Mouse (Mus musculus): ENCODE data around the gene Map4k5. TPM values are rescaled to one million over a fixed set of nuclear protein-coding genes. Genes with fewer than 3 reads are reported as not detected.

Gene Map4k5
- polyA plus RNA-seq, 1 experiment = 5.6 TPM

- TF ChIP-seq POLR2A (IDR thresholded peaks at IDR 0.05; ENCODE audit: control insufficient read depth, low read depth, low read length) (no peak), CTCF (IDR thresholded peaks at IDR 0.05; ENCODE audit: control insufficient read depth, insufficient read depth, insufficient replicate concordance, low read depth, low read length) (no peak)
- Histone ChIP-seq H3K27ac (ENCODE audit: control insufficient read depth, insufficient read depth, low read depth, low read length) (no peak overlapping the region), H3K4me3 (ENCODE audit: control insufficient read depth, low read depth, low read length) (no peak overlapping the region), H3K36me3 (ENCODE audit: control insufficient read depth, insufficient read depth, low read length) (no peaks in the 10 kb centered on the region), H3K4me1 (ENCODE audit: control insufficient read depth, insufficient read depth, low read length) (no peaks in the 10 kb centered on the region), H3K27me3 (ENCODE audit: control insufficient read depth, insufficient read depth, low read length) (no peaks in the 10 kb centered on the region)
Observed at GRCm38 (mm10) chr12:69887776-69888175, 5.2 kb downstream of the Map4k5 start.

DNA sequence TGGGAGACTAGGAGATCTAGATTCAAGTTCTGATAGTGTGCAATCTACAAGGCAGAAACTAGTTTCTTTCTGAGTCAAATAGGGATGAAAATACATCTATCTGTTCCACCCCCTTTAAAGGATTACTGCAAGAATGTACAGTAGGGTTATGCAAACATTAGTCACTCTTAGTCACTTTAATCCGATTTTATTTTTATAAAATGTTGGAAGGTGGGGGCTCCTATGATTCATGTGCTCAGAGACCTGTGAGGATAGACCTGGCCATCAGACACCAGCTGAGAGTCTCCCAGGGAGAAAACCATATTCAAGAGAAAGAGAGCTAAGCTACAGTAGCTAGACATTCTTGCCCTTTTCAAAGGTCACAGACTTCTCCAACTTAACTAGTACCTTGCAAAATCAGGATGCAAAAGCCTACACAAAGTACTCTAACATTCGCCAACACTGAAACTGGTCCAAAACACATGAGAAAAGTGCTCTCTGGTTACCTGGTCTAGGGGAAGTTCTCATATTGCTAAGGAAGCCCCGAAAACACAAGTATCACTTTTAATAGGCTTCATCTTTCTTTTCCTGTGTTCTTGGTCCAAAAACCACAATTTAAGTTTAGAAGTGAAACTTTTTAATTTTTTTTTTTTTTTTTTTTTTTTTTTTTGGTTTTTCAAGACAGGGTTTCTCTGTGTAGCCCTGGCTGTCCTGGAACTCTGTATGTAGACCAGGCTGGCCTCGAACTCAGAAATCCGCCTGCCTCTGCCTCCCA lies 7.7 kb downstream of the Map4k5 start:
- TF ChIP-seq POLR2A (IDR thresholded peaks at IDR 0.05; ENCODE audit: control insufficient read depth, low read depth, low read length) (no peak), CTCF (IDR thresholded peaks at IDR 0.05; ENCODE audit: control insufficient read depth, insufficient read depth, insufficient replicate concordance, low read depth, low read length) (no peak)
- Histone ChIP-seq H3K4me3 (ENCODE audit: control insufficient read depth, low read depth, low read length) (no peak overlapping the region), H3K27ac (ENCODE audit: control insufficient read depth, insufficient read depth, low read depth, low read length) (no peak overlapping the region), H3K36me3 (ENCODE audit: control insufficient read depth, insufficient read depth, low read length) (no peaks in the 10 kb centered on the region), H3K4me1 (ENCODE audit: control insufficient read depth, insufficient read depth, low read length) (no peaks in the 10 kb centered on the region), H3K27me3 (ENCODE audit: control insufficient read depth, insufficient read depth, low read length) (no peaks in the 10 kb centered on the region)

DNA sequence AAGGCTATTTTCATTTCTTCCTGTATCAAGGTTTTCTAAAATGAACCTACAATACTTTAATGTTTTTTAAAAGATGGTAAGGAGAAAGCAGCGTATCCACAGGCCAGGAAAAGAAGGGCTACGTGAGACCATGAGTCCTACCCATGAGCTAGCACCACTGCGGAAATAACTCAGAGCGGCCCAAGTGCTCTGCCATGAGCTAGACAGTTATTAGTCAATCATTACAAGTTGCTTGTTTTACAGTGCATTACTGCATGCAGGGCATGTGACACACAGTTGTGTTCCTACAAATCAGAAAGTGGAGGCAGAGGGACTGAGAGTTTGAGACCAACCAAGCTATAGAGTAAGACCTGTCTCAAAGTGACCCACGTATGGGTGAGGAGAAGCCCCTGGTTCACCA lies 8.9 kb downstream of the Map4k5 start:
- H3K36me3 ChIP-seq (ENCODE audit: control insufficient read depth, insufficient read depth, low read length) = no peaks in the 10 kb centered on the region
- H3K27me3 ChIP-seq (ENCODE audit: control insufficient read depth, insufficient read depth, low read length) = no peaks in the 10 kb centered on the region
- TF ChIP-seq POLR2A (IDR thresholded peaks at IDR 0.05; ENCODE audit: control insufficient read depth, low read depth, low read length) (no peak), CTCF (IDR thresholded peaks at IDR 0.05; ENCODE audit: control insufficient read depth, insufficient read depth, insufficient replicate concordance, low read depth, low read length) (no peak)
- no peak overlapping the region for H3K27ac ChIP-seq (ENCODE audit: control insufficient read depth, insufficient read depth, low read depth, low read length)
- H3K4me3 ChIP-seq (ENCODE audit: control insufficient read depth, low read depth, low read length) = no peak overlapping the region
- H3K4me1 ChIP-seq (ENCODE audit: control insufficient read depth, insufficient read depth, low read length) = no peaks in the 10 kb centered on the region

- Histone ChIP-seq H3K4me3 (ENCODE audit: control insufficient read depth, low read depth, low read length) (no peak overlapping the region), H3K36me3 (ENCODE audit: control insufficient read depth, insufficient read depth, low read length) (no peaks in the 10 kb centered on the region), H3K27ac (ENCODE audit: control insufficient read depth, insufficient read depth, low read depth, low read length) (no peak overlapping the region), H3K27me3 (ENCODE audit: control insufficient read depth, insufficient read depth, low read length) (no peaks in the 10 kb centered on the region), H3K4me1 (ENCODE audit: control insufficient read depth, insufficient read depth, low read length) (no peaks in the 10 kb centered on the region)
- no peak for TF ChIP-seq CTCF (IDR thresholded peaks at IDR 0.05; ENCODE audit: control insufficient read depth, insufficient read depth, insufficient replicate concordance, low read depth, low read length)
- TF ChIP-seq POLR2A (IDR thresholded peaks at IDR 0.05; ENCODE audit: control insufficient read depth, low read depth, low read length) = no peak
Observed at GRCm38 (mm10) chr12:69881198-69881905, 11.6 kb downstream of the Map4k5 start.

- H3K4me1 ChIP-seq (ENCODE audit: control insufficient read depth, insufficient read depth, low read length) = no peaks in the 10 kb centered on the region
- no peak overlapping the region for H3K27ac ChIP-seq (ENCODE audit: control insufficient read depth, insufficient read depth, low read depth, low read length)
- H3K36me3 ChIP-seq (ENCODE audit: control insufficient read depth, insufficient read depth, low read length) = no peaks in the 10 kb centered on the region
- H3K4me3 ChIP-seq (ENCODE audit: control insufficient read depth, low read depth, low read length) = no peak overlapping the region
- no peak for TF ChIP-seq CTCF (IDR thresholded peaks at IDR 0.05; ENCODE audit: control insufficient read depth, insufficient read depth, insufficient replicate concordance, low read depth, low read length)
- TF ChIP-seq POLR2A (IDR thresholded peaks at IDR 0.05; ENCODE audit: control insufficient read depth, low read depth, low read length) = no peak
- no peaks in the 10 kb centered on the region for H3K27me3 ChIP-seq (ENCODE audit: control insufficient read depth, insufficient read depth, low read length)
Observed at GRCm38 (mm10) chr12:69879739-69880138, 13.3 kb downstream of the Map4k5 start.

DNA sequence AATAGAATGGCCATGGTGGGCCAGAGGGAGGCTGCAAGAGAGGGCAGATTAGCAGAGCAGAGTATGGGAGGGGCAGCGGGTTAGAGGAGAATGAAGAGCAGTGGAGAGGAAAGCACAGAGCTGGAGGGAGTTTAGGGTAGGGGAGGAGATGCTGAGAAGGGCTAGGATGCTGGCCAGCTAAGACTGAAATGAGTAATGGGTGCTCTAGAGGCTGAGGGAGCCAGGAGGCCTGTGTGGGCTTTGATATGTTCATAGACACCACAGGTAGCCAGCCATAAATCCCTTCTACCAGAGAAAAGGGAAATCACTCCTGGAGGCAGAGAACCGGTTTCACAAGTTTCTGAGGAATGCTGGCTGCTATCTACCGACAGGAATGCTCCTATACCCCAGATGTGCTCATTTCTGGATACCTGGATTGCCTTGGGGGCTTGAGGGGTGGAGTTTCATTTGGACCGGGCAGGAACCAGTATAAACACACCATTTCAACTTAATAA lies 13.8 kb downstream of the Map4k5 start:
- Histone ChIP-seq H3K27ac (ENCODE audit: control insufficient read depth, insufficient read depth, low read depth, low read length) (no peak overlapping the region), H3K4me1 (ENCODE audit: control insufficient read depth, insufficient read depth, low read length) (no peaks in the 10 kb centered on the region), H3K36me3 (ENCODE audit: control insufficient read depth, insufficient read depth, low read length) (no peaks in the 10 kb centered on the region), H3K4me3 (ENCODE audit: control insufficient read depth, low read depth, low read length) (no peak overlapping the region), H3K27me3 (ENCODE audit: control insufficient read depth, insufficient read depth, low read length) (no peaks in the 10 kb centered on the region)
- TF ChIP-seq POLR2A (IDR thresholded peaks at IDR 0.05; ENCODE audit: control insufficient read depth, low read depth, low read length) (no peak), CTCF (IDR thresholded peaks at IDR 0.05; ENCODE audit: control insufficient read depth, insufficient read depth, insufficient replicate concordance, low read depth, low read length) (no peak)

DNA sequence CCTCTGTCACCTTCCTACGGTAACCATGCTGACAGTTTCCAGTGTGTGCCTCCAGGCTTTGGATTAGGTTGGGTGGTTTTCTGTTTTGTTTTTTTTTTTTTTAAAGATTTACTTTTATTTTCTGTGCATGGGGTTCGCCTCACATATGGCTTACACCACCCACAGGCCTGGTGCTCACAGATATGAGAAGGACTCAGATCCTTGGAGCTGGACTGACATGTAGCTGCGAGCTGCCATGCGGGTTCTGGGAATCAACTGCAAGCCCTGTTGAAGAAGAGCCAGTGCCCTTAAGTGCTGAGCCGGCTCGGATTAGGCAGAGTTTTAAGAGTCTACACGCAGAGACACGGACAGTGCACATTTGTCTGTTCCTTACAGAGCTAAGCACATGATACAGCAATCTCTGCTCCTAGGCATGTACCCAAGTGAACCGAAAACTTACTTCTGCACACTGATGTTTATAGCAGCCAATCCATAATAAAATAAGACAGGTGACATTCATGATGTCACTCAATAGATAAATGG lies 15.1 kb downstream of the Map4k5 start:
- H3K27me3 ChIP-seq (ENCODE audit: control insufficient read depth, insufficient read depth, low read length) = no peaks in the 10 kb centered on the region
- H3K36me3 ChIP-seq (ENCODE audit: control insufficient read depth, insufficient read depth, low read length) = no peaks in the 10 kb centered on the region
- TF ChIP-seq CTCF (IDR thresholded peaks at IDR 0.05; ENCODE audit: control insufficient read depth, insufficient read depth, insufficient replicate concordance, low read depth, low read length) = no peak
- no peak overlapping the region for H3K27ac ChIP-seq (ENCODE audit: control insufficient read depth, insufficient read depth, low read depth, low read length)
- H3K4me1 ChIP-seq (ENCODE audit: control insufficient read depth, insufficient read depth, low read length) = no peaks in the 10 kb centered on the region
- no peak overlapping the region for H3K4me3 ChIP-seq (ENCODE audit: control insufficient read depth, low read depth, low read length)
